Mouse (Mus musculus) left cerebral cortex, postnatal 14 days (tissue): ENCODE measurements at regions not wholly inside any gene's neighbourhood (a gene's known extent, or its start where the extent isn't known, plus 50 kb on each side); places are given as distances from the start of the nearest gene placed in this dataset.

Experiments used
- DNase-seq, 2 experiments: peaks; one replicate each; pipeline ENCODE4 v3.0.0; 2021 to 2022; ENCODE audit warnings: low spot score in 2 of 2, mixed read lengths in 1 of 2
- intact Hi-C: fragments of 180-260 bp; cut with DNase I; formaldehyde crosslinking; loops from one replicate; pipeline ENCODE4 v1.15.1; 2025

DNA sequence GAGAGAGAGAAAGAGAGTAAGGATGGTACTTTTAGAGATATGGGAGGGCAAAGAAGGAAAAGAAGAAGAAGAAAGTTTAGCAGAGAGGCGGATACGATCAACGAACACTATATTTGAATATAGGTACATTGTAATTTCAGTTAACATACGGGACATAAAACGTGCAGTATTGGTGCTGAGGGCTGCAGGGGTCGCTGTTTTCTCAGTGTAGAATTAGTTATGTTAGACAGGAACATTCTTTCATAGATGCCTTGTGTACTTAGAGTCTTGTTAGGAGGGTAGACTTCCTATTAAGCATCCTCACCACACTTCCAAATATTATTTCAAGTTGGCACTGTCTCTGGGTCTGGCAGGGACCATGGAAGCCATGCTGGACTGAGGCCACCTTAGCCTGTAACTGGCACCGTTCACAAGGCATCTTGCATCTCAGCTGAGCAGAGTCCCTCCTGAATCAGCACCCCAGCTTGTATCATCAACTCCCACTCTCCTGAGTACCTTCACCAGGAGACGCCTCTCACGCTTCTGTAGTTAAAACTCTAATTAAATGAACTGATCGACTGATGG is 107.3 kb upstream of the Eef2kmt start:
- no peak for DNase-seq
- intact Hi-C loops: no loop called here

DNA sequence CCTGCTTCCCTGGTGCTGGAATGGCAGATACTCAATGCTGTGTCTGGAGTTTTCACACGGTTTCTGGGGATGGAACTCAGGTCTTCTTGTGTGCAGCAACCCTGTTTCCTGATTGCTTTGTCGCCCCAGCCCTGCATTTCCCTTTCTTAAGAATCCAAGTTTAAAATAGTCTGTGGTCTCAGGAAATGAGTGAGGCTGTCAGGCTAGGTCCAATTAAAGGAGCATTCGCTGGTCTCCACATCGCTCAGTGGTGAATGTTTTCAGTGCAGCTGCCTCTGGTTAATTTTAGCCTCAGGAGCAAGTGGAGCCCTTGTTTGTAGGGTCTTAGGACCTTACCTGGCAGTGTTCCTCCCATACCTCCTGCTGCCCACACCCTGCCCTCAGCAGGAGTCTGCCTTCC is 103.4 kb upstream of the Eef2kmt start:
- intact Hi-C loops: no loop called here

DNA sequence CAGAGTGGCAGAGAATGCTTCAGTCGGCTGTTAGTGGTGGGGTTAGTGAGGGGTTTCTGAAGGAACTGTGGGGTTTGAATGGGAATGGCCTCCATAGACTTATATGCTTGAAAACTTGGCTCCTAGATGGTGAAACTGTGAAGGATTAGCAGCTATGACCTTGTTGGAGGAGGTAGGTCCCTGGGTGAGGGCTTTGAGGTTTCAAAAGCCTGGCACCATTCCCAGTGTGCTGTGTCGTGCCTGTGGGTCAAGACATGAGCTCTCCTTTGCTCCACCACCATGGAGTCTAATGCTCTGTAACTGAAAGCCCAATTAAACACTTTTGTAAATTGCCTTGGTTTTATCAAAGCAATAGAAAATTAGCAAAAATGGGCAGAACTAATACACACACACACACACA is 98.1 kb upstream of the Eef2kmt start:
- intact Hi-C loops: no loop called here
- no peak for DNase-seq

More for the DNA sequence above, 103.4 kb upstream of the Eef2kmt start:
- DNase-seq: no peak

DNA sequence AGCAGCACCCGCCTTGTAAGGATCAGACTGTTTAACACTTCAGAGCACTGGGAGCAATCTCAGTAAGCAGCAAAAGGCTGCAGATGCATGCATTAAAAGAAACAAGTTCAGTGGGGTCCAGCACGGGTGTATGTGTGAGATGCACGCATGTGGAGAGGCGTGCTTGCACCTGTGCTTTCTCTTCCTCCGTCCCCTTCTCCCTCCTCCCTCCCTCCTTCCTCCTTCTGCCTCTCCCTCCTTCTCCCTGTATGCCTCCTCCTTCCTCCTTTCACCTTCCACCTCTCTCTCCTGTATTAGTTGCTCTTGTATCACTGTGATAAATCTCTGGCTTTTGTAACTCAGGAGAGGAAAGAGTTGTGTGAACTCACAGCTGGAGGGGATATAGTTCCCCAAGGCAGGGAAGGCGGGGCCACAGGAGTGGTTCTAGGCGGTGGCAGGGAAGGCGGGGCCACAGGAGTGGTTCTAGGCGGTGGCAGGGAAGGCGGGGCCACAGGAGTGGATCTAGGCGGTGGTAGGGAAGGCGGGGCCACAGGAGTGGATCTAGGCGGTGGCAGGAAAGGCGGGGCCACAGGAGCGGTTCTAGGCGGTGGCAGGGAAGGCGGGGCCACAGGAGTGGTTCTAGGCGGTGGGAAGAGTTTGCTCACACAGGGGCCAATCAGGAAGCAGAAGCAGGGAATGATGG is 96.2 kb upstream of the Eef2kmt start:
- no peak for DNase-seq
- intact Hi-C loops: no loop called here

DNA sequence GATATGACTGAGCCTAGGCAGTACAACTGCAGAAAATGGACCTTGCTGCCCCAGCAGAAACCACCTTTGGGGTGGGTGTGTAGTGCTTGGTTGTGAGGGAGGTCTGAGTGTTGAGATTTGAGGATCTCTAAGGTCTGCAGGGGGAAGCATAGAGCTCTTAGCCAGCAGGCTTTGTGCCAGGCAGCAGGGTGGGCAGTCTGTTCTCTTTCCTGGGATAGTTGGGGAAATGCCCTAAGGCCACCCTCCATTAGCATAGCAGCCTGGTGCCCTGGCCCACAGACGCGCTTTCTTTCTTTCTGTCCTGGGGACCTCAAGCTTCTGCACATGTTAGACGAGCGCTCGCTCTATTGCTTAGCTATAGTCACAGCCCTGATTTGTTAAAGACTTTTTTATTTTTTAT is 91.4 kb upstream of the Eef2kmt start:
- no peak for DNase-seq
- intact Hi-C loops: no loop called here

DNA sequence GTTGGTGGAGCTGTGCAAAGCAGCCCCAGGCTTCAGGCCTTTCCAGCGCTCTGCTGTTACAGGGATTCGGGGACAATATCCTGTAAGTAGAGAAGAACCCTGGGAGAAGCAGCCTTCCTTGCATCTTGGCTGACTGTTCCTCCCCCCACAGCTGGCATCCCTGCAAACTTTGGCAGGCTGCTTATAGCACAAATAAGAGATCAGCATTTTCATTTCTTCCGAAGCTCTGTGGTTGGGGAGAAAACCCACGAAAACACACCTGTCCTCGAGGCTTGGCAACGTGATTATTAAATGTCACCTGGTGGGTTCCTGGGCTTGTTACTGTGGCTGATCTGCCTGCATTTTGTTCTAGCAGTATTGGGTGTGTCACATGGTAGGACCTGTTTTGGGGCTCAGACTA is 86.5 kb upstream of the Eef2kmt start:
- intact Hi-C loops: no loop called here
- DNase-seq: peak; percentile 8 to 24

DNA sequence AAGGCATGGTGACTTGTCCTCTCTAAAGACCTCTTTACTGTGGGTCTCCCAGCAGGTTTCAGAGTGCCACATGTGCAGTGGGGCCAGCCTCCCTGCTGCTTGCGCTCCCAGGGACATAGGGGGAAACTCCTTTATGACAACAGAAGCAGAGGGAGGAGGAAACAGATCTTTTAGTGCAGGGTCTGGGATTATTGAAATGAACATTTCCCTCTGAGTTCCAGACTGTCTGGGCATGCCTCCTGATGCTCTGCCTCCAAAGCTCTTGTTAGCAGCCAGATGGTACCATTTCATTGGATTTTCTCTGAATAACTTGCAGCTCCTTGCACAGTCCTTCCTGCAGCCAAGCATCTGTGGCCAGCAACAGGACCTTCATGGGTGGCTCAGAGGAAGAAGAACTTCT is 60.5 kb upstream of the Eef2kmt start:
- intact Hi-C loops: no loop called here
- DNase-seq: no peak

DNA sequence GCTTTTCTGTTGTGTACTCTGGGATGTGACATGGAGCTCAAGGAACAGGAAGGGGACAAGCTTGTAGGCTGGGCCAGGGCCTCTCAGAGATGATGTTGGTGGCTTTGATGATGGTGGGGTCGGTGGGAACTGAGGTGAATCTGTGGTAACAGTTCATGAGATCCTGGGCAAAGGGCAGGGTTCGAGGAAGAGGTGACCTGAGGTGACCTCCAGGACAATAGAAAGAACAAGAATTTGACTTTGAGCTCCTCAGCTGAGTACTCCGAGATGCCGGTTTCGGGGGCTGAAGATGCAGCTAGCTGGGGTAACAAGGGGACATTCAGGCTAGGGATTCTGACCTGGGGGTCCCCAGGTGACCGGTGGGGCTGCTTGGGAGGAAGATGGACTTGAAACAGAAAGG is 57.5 kb upstream of the Eef2kmt start:
- intact Hi-C loops: no loop called here
- DNase-seq: no peak

DNA sequence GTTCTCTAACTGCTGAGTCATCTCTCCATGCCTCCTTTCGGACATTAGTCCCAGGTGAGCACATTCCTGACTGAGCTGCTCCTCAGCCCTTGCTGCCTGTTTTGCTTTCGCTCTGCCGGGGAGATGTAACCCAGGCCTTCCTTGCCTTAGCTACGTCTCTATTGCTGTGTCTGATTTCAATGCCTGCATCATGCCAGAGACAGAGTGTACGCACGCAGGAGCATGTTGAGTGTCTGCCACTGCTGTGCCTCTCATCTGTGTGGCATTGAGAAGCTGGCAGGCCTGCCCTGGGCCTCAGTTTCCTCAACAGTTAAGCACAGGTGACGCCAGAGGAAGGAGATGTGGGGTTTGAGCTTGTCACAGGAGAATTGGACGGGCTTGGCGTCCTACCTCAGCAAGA is 55.7 kb upstream of the Eef2kmt start:
- intact Hi-C loops: no loop called here
- DNase-seq: no peak

DNA sequence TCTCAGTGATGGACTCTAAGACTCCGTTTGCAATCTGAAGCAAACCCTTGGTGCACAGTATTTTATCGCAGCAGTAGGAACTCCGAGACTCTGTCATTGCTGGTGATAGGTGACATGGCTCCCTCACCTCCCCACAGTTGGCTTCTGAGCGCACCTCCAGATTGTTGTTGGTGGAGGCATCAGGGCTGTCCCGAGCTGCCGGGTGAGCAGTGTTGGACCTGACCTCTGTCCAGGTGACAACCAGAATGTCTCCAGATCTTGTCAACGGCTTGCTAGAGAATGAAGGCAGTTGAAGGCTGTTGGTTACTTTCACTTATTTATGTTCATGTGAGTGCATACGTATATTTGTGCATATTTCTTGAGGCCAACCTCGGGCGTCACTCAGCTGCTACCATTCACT is 55.0 kb upstream of the Eef2kmt start:
- intact Hi-C loops: no loop called here
- DNase-seq: no peak

DNA sequence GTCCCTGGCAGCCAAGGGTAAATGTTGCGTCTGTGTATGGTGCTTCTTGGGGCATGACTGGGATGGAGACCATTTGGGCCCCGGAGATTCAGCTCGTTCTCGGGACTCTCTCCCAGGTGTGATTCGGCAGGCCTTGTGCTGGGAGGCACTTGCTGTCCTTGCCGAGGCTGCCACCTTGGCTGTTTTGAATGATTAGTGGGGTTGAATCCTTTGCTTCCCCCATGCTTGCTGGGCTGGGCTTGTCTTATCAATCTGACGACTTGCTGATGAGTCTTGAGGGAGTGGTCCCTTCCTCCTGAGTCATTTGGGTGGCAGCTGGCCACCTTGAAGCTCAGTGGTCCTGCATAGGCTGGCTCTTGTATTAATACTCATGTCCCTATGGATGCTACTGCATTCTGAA is 52.0 kb upstream of the Eef2kmt start:
- no peak for DNase-seq
- intact Hi-C loops: no loop called here

DNA sequence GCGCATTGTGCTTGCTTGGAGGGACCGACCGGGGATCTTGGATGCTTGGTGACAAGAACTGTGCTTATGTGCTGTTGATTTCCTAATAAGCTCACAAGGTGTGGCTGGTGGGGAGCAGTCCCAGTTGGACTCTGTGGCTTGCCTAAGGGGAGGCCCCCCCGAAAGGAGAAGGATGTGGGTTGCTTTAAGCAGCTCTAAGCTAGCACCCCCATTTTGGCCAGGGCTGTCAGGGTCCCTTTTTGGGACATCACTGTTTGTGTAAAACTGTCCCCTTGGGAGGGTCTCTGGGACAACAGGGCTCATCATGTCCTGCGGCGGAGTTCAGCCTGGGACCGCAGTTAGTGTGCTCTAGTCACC is 51.4 kb upstream of the Eef2kmt start:
- intact Hi-C loops: no loop called here
- DNase-seq: no peak

DNA sequence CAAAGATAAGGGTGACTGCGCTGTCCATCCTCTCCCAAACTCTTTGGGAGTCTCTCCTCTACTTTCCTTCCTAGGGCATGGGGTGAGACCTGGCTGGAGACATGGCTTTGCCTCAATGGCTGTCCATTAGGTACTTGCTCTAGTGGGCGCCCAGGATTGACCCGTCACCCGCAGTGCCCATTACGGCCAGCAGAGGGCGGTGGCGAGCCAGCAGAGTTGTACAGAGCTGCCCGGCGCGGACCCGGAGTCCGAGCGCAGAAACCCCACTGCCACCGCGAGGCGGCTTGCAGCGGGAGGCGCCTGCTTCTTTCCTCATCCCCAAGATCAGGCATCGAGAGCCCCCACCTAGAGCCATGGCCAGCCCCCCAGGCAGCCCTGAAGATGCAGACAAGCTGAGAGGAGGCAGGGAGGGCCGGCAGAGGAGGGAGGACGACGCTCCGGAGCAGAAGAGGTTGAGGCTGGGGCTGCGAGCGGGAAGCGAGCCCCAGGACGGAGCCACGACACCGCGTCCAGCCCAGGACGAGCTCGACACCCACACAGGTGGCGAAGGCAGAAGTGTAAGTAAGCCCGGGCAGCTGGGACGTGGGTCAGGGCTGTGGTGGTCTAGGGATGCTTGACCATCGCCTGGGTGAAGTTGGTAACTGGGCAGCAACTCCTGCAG is 50.9 kb upstream of the Eef2kmt start:
- intact Hi-C loops: loop anchor here (1.0 kb wide), 2 partner anchors 100 to 161 kb away; no protein-coding TSS in a partner anchor
- DNase-seq: peak; percentile 80 to 91
